Mouse (Mus musculus): ENCODE measurements around the gene Clca3a1. TPM values are rescaled to one million over a fixed set of nuclear protein-coding genes. Genes with fewer than 3 reads are reported as not detected.

The Clca3a1 gene
- total and polyA plus RNA-seq, 2 experiments from 2014 or later: 0.21 to 0.36 TPM

DNA sequence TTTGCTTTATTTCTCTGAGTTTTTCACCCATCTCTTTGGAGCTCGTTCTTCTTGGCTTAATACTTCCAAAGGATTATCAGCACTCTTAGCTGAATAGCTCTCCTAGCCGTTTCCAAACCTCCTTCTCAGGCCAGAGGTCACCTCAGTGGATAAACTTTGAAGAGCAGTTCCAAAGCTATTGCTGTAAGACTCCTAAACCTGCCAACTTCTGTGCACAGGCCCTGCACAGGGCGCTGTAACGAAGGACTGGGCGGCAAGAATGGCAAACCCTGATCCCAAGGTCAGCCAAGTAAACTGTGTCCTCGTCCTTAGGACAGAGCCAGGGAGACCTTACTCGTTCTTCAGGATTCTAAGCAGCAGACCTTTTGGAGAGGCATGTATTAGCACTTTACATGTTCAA lies 46.7 kb downstream of the Clca3a1 start:
- 61% methylated on average over 7 of the region's 7 CpGs for WGBS
- Histone ChIP-seq H3K4me1 (ENCODE audit: insufficient read depth, low read length) (peaks cover 12% of the 10 kb centered on the region), H3K9ac (replicated peaks; ENCODE audit: low read length) (no peak overlapping the region), H3K4me2 (ENCODE audit: low read depth, low read length) (no peak overlapping the region), H3K27me3 (ENCODE audit: insufficient read depth, low read length) (no peaks in the 10 kb centered on the region), H3K27ac (no peak overlapping the region), H3K4me3 (ENCODE audit: low read length) (no peak overlapping the region), H3K36me3 (ENCODE audit: insufficient read depth, low read length) (peaks cover 11% of the 10 kb centered on the region; the same call in 1 of the 2 replicates), H3K9me3 (ENCODE audit: low read length) (no peaks in the 10 kb centered on the region)
- ATAC-seq: no peak
- no peak for DNase-seq (ENCODE audit: low spot score)
- TF ChIP-seq CTCF (IDR thresholded peaks at IDR 0.05; ENCODE audit: low read depth): no peak

DNA sequence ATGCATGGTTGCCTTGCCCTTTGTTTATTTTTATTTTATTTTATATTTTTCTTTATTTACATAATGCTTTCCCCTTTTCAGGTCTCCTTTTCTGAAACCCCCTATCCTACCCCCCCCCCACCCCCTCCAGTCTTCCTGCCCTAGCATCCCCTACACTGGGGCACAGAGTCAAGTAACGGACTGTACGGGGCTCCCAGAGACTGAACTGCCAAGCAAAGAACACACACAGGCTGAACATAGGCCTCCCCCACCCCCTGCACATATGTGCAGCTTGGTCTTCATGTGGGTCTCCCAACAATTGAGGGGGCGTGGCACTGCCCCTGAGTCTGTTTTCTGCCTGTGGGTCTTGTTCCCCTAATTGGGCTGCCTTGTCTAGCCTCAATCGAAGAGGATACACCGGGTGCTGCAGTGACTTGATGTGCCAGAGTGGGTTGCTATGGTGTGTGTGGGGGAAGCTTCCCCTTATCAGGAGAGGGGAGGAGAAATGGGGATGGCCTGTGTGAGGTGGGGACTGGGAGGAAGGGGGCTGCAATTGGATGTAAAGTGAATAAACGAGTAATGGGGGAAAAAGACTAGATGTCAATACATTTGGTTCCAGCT lies 49.1 kb downstream of the Clca3a1 start:
- H3K27me3 ChIP-seq (ENCODE audit: insufficient read depth, low read length): no peaks in the 10 kb centered on the region
- H3K9me3 ChIP-seq (ENCODE audit: low read length): no peaks in the 10 kb centered on the region
- peaks cover 15% of the 10 kb centered on the region for H3K36me3 ChIP-seq (ENCODE audit: insufficient read depth, low read length)
- no peak for DNase-seq (ENCODE audit: low spot score)
- no peak overlapping the region for H3K27ac ChIP-seq
- no peaks in the 10 kb centered on the region for H3K4me1 ChIP-seq (ENCODE audit: insufficient read depth, low read length)
- no peak for TF ChIP-seq CTCF (IDR thresholded peaks at IDR 0.05; ENCODE audit: low read depth)
- H3K9ac ChIP-seq (replicated peaks; ENCODE audit: low read length): no peak overlapping the region
- no peak overlapping the region for H3K4me3 ChIP-seq (ENCODE audit: low read length)
- WGBS: 66% methylated on average over 6 of the region's 6 CpGs
- H3K4me2 ChIP-seq (ENCODE audit: low read depth, low read length): no peak overlapping the region
- ATAC-seq: no peak

DNA sequence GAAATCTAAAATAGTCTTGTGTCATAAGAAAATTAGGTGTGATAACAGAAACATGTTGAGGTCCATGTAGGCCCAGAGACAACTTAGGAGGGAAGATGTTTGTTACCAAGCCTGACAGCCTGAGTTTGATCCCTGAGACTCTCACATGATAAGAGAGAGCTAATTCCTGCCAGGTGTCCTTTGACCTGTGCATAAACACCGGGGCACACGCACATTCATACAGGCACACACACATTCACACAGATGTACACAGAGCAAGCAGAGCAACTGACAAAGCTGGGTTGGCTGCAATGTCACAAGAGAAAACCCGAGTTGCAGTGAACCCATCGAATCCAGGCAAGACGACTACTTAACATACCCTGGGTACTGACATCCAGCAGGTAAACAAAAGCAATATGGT lies 52.2 kb downstream of the Clca3a1 start:
- peaks cover 19% of the 10 kb centered on the region for H3K36me3 ChIP-seq (ENCODE audit: insufficient read depth, low read length)
- no peak overlapping the region for H3K27ac ChIP-seq
- no peak overlapping the region for H3K9ac ChIP-seq (replicated peaks; ENCODE audit: low read length)

DNA sequence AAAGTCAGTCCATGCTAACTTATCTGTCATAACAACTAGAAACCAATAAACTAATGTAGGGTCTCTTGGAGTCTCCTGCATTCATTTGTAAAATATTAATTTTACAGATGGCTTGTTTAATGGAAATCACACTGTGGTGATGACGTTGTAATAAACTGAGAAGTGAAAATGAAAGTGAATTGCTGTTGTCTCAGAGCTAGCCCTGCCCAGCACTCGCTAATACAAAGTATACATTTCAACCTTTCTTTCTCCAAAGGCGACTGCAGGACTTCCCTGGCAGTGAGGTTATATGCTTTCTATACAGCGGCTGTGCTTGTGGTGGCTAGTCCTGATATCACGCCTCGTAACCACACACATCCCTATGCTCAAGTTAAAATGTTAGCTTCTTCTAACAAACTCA lies 56.8 kb downstream of the Clca3a1 start:
- Histone ChIP-seq H3K4me3 (ENCODE audit: low read length) (no peak overlapping the region), H3K9ac (replicated peaks; ENCODE audit: low read length) (no peak overlapping the region), H3K4me1 (ENCODE audit: insufficient read depth, low read length) (no peaks in the 10 kb centered on the region), H3K27ac (no peak overlapping the region), H3K36me3 (ENCODE audit: insufficient read depth, low read length) (peaks cover 8% of the 10 kb centered on the region), H3K4me2 (ENCODE audit: low read depth, low read length) (no peak overlapping the region), H3K9me3 (ENCODE audit: low read length) (no peaks in the 10 kb centered on the region), H3K27me3 (ENCODE audit: insufficient read depth, low read length) (no peaks in the 10 kb centered on the region)
- 89% methylated on average over 6 of the region's 6 CpGs for WGBS
- no peak for TF ChIP-seq CTCF (IDR thresholded peaks at IDR 0.05; ENCODE audit: low read depth)
- ATAC-seq (no peak), DNase-seq (ENCODE audit: low spot score) (no peak)

More for the DNA sequence above, 52.2 kb downstream of the Clca3a1 start:
- H3K4me2 ChIP-seq (ENCODE audit: low read depth, low read length): no peak overlapping the region
- ATAC-seq: no peak
- H3K4me3 ChIP-seq (ENCODE audit: low read length): no peak overlapping the region
- TF ChIP-seq CTCF (IDR thresholded peaks at IDR 0.05; ENCODE audit: low read depth): no peak
- no peaks in the 10 kb centered on the region for H3K4me1 ChIP-seq (ENCODE audit: insufficient read depth, low read length)
- H3K9me3 ChIP-seq (ENCODE audit: low read length): no peaks in the 10 kb centered on the region
- no peak for DNase-seq (ENCODE audit: low spot score)
- H3K27me3 ChIP-seq (ENCODE audit: insufficient read depth, low read length): no peaks in the 10 kb centered on the region
- 90% methylated on average over 5 of the region's 5 CpGs for WGBS

DNA sequence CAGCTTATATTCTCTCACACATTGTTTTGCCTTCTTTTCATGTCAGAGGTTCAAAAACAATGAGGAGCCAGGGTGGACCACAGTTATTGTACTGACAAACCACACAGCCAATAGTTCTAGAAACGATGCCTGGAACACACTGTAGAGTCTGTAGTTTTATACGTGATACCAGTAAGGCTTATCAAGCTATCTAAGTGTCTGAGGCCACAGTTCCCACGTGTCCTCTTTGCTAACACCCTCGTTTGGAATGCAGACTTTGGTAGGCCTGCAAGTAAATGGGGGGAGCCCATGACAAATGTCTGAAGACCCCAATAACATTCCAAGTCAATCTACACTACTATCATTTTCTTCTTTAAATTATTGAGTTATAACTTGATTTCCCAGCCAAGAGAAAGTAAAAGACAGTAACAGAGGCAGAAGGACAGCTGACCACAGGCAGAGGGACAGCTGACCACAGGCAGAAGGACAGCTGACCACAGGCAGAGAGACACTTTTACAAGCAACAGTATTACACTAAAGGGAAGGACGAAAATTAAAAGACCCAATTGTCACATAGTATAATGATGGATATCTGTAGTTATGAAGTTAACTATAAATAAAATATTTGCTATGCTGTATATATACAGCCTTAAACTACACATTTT lies 61.9 kb downstream of the Clca3a1 start:
- peaks cover 27% of the 10 kb centered on the region for H3K36me3 ChIP-seq (ENCODE audit: insufficient read depth, low read length)
- no peaks in the 10 kb centered on the region for H3K9me3 ChIP-seq (ENCODE audit: low read length)
- WGBS: 87% methylated on average over 5 of the region's 5 CpGs
- TF ChIP-seq CTCF (IDR thresholded peaks at IDR 0.05; ENCODE audit: low read depth): no peak
- no peak overlapping the region for H3K4me2 ChIP-seq (ENCODE audit: low read depth, low read length)
- no peak overlapping the region for H3K4me3 ChIP-seq (ENCODE audit: low read length)
- no peak overlapping the region for H3K27ac ChIP-seq
- H3K4me1 ChIP-seq (ENCODE audit: insufficient read depth, low read length): no peaks in the 10 kb centered on the region
- H3K9ac ChIP-seq (replicated peaks; ENCODE audit: low read length): no peak overlapping the region
- no peak for DNase-seq (ENCODE audit: low spot score)
- no peak for ATAC-seq
- no peaks in the 10 kb centered on the region for H3K27me3 ChIP-seq (ENCODE audit: insufficient read depth, low read length)

DNA sequence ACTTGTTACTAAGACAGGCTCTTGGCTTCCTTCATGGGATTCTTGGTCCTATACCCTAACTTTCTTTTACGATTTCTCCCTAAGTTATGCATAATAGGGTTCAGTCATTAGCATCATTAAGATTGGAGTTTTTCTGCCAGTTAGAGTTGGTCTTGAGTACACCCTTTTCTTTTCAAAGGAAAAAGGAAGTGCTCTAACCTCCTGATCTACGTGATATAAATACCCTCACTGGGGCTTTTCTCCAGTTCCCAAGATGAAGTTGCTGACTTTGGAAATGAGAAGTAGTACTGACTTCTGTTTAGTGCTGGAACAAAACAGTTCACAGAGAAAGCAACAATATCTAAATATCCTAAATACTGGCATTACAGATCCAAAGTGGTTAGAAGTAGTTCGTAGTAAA lies 62.8 kb downstream of the Clca3a1 start:
- ATAC-seq (no peak), DNase-seq (ENCODE audit: low spot score) (no peak)
- H3K9me3 ChIP-seq (ENCODE audit: low read length): no peaks in the 10 kb centered on the region
- TF ChIP-seq CTCF (IDR thresholded peaks at IDR 0.05; ENCODE audit: low read depth): no peak
- no peak overlapping the region for H3K9ac ChIP-seq (replicated peaks; ENCODE audit: low read length)
- no peak overlapping the region for H3K4me2 ChIP-seq (ENCODE audit: low read depth, low read length)
- H3K27ac ChIP-seq: no peak overlapping the region
- 83% methylated on average over 3 of the region's 3 CpGs for WGBS
- no peak overlapping the region for H3K4me3 ChIP-seq (ENCODE audit: low read length)
- no peaks in the 10 kb centered on the region for H3K4me1 ChIP-seq (ENCODE audit: insufficient read depth, low read length)
- peaks cover 35% of the 10 kb centered on the region for H3K36me3 ChIP-seq (ENCODE audit: insufficient read depth, low read length)
- H3K27me3 ChIP-seq (ENCODE audit: insufficient read depth, low read length): no peaks in the 10 kb centered on the region

DNA sequence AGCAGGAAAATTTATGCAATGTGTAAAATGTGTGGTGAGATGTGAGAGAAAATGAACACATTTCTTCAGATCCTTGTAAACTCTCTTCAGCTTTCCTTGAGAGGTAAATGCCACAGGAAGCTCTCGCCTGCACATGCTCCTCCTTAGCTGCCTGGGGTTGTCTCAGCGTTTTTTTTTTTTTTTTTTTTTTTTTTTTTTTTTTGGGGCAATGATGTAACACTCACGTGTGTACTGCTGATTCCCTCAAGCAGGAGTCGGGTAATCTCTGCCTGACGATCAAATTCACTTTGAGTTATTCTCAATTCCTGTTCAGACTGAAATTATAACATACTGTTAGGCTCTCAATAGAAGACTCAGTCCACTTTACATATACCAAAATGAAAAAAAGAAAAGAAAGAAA lies 63.6 kb downstream of the Clca3a1 start:
- Histone ChIP-seq H3K4me2 (ENCODE audit: low read depth, low read length) (no peak overlapping the region), H3K9ac (replicated peaks; ENCODE audit: low read length) (no peak overlapping the region), H3K9me3 (ENCODE audit: low read length) (no peaks in the 10 kb centered on the region), H3K27ac (no peak overlapping the region), H3K4me3 (ENCODE audit: low read length) (no peak overlapping the region), H3K4me1 (ENCODE audit: insufficient read depth, low read length) (no peaks in the 10 kb centered on the region), H3K36me3 (ENCODE audit: insufficient read depth, low read length) (peaks cover 39% of the 10 kb centered on the region), H3K27me3 (ENCODE audit: insufficient read depth, low read length) (no peaks in the 10 kb centered on the region)
- 72% methylated on average over 5 of the region's 5 CpGs for WGBS
- ATAC-seq: no peak
- TF ChIP-seq CTCF (IDR thresholded peaks at IDR 0.05; ENCODE audit: low read depth): no peak
- no peak for DNase-seq (ENCODE audit: low spot score)
